Mouse (Mus musculus): ENCODE results near the gene Olfr91. TPM values are rescaled to one million over a fixed set of nuclear protein-coding genes. Genes with fewer than 3 reads are reported as not detected.
"Not testable (repeated sequence)": the region's sequence is repeated elsewhere in the genome, so short reads cannot be mapped to it uniquely, and the experiment has no call there.

Olfr91 gene
- not detected for total RNA-seq (2021)
- long read RNA-seq, experiment 1 = 0 reads
- long read RNA-seq, experiment 2 = 0 reads

DNA sequence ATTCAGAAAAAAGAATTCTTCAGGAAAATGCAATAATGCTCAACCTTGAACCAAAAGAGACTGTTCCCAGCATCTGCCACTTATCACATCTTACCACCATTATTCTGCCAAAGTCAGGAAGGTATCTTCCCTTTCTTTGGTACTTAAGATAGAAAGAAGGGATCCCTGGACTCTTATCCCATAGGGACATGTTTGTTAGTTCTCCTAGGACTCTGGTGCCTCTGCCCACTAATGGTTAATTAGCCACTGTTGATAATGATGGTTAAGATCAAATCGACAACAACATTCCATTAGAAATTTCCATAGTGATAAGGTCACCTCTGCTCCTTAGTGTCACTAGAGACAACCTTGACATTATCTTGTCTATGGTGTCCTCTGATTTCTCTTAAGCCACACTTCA, at the start of gene Olfr91:
Gene Olfr91 (minus strand): TSS at position 101 of the 400 bp plus-strand sequence.
- intact Hi-C loops (cut with DNase I) = no loop called here
- no peak for DNase-seq (ENCODE audit: low spot score in 2 of 2)

DNA sequence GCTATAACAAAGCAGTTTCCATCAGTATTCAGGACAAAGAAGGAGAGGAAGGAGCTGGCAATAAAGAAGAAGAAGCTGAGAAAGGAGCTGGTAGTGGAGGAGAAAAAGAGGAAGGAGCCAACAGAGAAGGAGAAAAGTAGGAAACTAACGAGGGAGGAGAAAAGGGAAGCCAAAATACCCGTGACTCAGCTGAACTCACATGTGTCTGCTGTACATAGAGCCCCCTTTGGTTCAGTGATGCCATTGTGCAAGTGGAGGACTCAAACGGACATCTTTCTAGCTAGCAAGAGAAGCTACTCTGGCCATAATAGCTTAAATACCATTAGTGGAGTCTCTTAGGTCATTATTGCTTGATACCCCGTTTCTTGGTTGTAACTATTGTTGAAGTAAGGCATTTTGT, 33.3 kb upstream of the Olfr91 start:
- DNase-seq (ENCODE audit: low spot score in 2 of 2); intact Hi-C loops (cut with DNase I): not testable (repeated sequence)

DNA sequence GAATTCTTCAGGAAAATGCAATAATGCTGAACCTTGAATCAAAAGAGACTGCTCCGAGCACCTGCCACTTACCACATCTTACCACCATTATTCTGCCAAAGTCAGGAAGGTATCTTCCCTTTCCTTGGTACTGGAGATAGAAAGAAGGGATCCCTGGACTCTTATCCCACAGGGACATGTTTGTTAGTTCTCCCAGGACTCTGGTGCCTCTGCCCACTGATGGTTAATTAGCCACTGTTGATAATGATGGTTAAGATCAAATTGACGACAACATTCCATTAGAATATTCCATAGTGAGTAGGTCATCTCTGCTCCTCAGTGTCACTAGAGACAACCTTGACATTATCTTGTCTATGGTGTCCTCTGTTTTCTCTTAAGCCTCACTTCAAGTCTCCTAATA, 21.9 kb upstream of the Olfr91 start, which contains the start of gene Olfr92:
Gene Olfr92 (minus strand): TSS at position 101 of the 400 bp plus-strand sequence.
- DNase-seq (ENCODE audit: low spot score in 2 of 2) = no peak
- intact Hi-C loops (cut with DNase I) = no loop called here

DNA sequence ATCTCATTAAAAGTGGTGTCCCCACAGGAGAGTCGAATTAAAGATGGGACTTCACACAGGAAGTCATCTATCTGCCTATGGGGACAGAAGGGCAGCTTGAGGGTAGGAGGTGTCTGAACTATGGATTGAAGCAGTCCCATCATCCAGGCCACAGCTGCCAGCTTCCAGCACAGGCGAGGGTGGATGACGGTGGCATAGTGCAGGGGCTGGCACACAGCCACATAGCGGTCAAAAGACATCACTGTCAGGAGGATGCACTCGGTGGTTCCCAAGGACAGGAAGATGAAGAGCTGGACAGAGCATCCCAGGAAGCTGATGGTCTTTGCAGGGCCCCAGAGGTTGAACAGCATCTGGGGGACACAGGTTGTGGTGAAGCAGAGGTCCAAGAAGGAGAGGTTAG, 4.8 kb downstream of the Olfr91 start:
- no peak for DNase-seq (ENCODE audit: low spot score in 2 of 2)
- intact Hi-C loops (cut with DNase I) = no loop called here

DNA sequence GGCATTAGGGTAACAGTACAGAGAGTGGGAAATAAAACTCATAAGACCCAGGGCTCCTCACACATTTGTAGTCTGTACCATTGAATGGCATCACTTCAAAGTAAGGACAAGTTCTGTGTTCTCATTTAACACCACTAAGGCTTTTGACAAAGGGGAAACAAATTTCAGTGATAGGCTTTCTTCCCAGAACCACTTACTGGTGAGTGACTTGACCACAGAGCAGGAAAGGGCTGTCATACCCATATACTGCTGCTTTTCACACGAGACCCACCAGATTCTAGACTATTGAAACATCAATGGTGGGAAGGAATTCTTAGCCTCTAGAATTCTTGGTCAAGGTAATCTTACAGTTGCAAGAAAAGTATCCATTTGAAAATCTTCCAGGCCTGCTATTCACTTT, 5.9 kb downstream of the Olfr91 start:
- intact Hi-C loops (cut with DNase I) = no loop called here
- no peak for DNase-seq (ENCODE audit: low spot score in 2 of 2)

DNA sequence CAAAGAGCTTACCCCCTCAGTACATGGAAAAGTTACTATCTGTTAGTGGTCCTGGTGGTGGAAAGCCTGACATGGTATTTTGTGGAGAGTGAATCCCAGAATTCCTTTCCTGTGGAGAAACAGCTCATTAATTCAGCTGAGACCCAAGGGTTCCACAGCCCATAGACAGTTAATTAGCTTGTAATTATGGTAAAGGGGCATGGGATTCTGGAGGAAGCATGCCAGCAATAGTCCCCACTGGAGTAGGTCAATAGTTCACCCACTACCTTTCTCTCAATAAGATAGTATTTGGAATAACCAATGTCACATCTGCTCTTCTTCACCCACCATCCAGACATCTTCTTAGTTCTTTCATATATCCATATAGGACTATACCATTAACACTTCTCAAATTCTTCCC, 9.7 kb downstream of the Olfr91 start, which contains the start of gene Olfr90:
Gene Olfr90 (minus strand): TSS at position 101 of the 400 bp plus-strand sequence.
- intact Hi-C loops (cut with DNase I) = no loop called here

DNA sequence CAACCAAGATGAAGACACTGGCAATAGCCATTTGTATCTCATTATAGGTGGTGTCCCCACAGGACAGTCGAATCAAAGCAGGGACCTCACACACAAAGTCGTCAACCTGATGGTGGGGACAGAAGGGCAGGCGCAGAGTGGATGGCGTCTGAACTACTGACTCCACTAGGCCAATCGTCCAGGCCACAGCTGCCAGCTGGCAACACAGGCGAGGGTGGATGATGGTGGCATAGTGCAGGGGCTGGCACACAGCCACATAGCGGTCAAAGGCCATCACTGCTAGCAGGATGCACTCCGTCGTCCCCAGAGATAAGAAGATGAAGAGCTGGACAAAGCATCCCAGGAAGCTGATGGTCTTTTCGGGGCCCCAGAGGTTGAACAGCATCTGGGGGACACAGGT, 12.5 kb downstream of the Olfr91 start:
- peak in 1 of 2 experiments; percentile 20 for DNase-seq (ENCODE audit: low spot score in 2 of 2)

More for the DNA sequence above, 9.7 kb downstream of the Olfr91 start, which contains the start of gene Olfr90:
- DNase-seq (ENCODE audit: low spot score in 2 of 2) = no peak

DNA sequence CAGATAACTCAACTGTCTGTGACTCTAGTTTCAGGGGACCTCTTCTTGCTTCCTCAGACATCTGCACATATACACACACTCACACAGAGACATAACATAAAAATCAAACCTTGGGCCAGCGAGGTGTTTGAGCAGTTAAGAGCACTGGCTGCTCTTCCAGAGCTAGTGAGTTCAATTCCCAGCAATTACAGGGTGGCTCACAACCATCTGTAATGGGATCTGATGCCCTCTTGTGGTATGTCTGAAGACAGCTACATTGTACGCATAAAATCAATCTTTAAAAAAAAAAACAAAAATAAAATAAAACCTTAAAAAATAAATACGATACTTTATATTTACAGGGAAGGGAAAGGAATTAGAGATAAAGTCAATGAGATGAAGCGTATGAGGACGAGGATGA, 13.4 kb downstream of the Olfr91 start:
- DNase-seq (ENCODE audit: low spot score in 2 of 2) = no peak
- intact Hi-C loops (cut with DNase I) = no loop called here

More for the DNA sequence above, 12.5 kb downstream of the Olfr91 start:
- intact Hi-C loops (cut with DNase I) = no loop called here

DNA sequence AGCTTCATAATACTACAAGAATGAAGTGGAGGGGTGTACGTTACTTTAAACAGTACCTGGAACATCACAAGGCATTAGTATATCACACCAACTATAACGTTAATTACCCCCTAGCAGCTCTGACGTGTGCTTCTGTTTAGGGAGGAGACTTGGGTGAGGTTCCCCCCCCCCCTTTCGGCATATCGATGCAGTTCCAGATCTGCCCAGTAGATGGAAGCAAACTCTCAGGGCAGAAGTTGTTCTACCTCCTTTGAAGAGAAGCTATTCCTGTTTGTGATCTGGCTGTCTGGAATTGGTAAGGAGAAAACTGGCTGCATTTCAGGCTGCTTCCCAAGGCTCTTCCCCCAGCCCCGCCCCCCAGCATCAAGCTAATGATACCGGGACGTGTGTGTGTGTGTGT, 14.8 kb downstream of the Olfr91 start:
- intact Hi-C loops (cut with DNase I) = loop anchor here (1.0 kb wide), 1 partner anchor 120 kb away; no protein-coding TSS in a partner anchor
- peak; percentile 72 to 78 for DNase-seq (ENCODE audit: low spot score in 2 of 2)

DNA sequence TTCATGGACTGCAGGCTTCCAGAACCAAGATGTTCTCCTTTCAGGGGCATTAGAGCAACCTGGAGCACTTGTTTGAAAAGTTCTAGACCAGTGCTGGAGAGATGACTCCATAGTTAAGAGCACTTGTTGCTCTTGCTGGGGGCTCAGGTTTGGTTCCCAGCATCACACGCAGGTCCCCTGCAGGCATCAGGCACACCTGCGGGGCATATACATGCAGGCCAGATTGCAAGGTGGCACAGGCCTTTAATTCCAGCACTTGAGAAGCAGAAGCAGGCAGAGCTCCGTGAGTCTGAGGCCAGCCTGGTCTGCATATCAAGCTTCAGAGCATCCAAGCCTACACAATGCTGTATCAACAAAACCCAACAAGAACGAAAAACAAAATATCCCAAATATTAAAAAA, 16.4 kb downstream of the Olfr91 start:
- intact Hi-C loops (cut with DNase I) = no loop called here
- DNase-seq (ENCODE audit: low spot score in 2 of 2) = no peak

DNA sequence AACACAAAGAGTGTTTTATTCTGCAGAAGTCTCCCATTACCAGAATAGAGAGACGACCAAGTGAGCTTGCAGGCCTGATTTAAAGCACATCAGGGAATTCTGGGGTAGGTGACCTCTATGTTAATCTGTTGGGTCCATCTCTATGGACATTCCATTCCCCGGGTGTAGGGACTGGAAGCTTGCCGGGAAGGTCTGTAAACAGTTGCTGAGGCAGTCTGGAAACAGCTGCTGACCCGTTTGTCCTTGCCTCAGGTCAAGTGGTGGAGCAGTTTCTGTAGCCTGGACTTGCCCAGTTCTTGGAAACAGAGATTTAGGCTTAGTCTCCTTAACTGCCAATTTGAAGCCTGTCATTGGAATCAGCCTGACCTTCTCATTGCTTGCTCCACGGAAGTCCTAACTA, 18.0 kb downstream of the Olfr91 start:
- DNase-seq (ENCODE audit: low spot score in 2 of 2) = peak; percentile 26 to 36
- intact Hi-C loops (cut with DNase I) = no loop called here

DNA sequence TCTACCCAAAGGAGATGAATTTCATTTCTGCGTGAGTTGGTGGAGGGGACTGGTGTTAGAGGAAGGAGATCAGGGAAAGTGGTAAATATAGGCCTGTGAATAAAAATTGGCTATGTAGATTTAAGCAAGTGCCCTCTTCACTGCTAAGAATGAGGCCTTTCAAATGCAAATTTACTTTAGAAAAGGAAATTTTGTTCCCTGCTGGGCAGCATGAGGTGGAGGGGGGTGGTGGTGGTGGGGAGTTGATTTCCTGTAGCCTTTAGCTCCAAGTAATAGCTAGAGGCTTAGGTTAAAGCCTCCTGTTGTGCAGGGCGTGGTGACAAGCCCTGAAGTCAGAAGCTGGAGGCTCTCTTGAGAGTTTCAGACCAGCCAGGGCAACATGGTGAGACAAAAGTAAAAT, 19.1 kb downstream of the Olfr91 start:
- no peak for DNase-seq (ENCODE audit: low spot score in 2 of 2)

DNA sequence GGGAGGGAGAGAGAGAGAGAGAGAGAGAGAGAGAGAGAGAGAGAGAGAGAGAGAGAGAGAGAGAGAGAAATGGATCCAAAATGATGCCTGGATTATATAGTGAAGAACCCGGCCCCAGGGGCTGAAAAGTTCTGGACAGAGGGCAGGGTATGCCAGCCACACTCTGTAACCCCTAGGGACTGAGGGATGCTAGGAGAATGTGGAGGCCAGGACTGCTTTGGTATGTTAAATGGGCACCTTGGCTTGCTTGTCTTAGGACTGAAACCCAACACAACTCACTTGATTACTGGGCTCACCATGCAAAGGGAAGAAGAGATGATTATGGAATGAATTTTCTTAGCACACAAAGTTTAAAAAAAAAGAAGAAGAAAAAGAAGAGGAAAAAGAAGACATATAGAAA, 19.9 kb downstream of the Olfr91 start:
- intact Hi-C loops (cut with DNase I) = loop anchor here (2.0 kb wide), 1 partner anchor 27 kb away; no protein-coding TSS in a partner anchor
- peak in 1 of 2 experiments; percentile 15 for DNase-seq (ENCODE audit: low spot score in 2 of 2)

More for the DNA sequence above, 19.1 kb downstream of the Olfr91 start:
- intact Hi-C loops (cut with DNase I) = loop anchor here (2.0 kb wide), 1 partner anchor 28 kb away; no protein-coding TSS in a partner anchor

DNA sequence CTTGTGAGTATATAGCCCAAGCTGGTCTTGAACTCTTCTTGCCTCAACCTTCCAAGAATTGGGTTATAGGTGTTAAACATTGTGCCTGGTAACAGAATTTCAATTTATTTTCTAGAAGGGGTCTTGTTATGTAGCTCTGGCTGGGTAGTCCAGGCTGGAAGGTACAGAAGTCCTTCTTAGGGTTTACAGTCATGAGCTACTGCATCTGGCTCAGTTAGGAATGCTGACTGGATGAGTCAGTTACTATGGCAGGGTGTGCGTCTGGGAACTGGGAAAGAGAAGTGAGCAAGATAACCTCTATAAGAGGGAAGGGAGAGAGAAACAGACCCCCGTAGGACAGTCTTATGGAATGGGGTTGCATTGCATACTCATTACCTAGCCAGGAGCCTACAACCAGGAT, 22.3 kb downstream of the Olfr91 start:
- no peak for DNase-seq (ENCODE audit: low spot score in 2 of 2)
- intact Hi-C loops (cut with DNase I) = no loop called here

DNA sequence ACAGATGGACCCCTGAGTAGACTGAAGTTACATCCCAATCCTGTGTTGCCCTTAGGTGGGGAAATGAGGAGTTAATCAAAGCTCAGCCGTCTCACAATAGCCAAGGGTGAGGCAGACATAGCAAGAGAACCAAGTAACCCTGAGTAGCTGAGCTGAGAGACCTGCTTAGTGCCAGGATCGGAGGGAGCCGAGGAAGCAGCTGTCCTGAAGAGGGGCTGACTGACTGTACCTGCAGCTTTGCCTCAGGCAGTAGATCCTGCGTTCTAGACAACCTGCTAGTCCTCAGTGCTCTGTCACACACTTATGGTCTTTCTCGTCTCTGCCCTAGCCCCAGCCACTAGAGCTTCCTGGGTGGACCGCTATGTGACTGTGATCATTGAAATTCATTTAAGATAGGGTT, 22.9 kb downstream of the Olfr91 start:
- DNase-seq (ENCODE audit: low spot score in 2 of 2) = no peak
- intact Hi-C loops (cut with DNase I) = no loop called here

DNA sequence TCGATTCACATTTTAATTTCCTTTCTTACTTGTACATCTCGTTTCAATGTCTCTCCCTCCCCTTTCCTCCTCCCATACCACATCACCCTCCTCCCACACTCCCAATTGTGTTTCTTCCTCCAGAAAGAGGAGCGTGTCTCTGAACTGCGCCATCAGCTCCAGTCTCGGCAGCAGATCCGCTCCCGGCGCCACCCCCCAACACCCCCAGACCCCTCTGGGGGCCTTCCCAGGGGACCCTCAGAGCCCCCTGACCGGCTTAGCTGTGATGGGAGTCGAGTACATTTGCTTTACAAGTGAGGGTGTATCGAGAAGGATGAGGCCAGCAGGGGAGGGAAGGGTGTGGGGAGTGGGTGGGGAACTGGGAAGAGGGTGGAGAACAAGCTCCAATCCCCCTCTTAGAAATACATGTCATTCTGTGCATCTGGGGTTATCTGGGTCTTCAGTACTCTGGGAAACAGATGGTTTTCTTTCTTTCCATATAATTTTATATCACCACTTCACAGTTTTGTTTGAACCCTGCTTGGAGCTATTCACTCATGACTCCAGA, 25.3 kb downstream of the Olfr91 start:
- no peak for DNase-seq (ENCODE audit: low spot score in 2 of 2)
- intact Hi-C loops (cut with DNase I) = no loop called here

DNA sequence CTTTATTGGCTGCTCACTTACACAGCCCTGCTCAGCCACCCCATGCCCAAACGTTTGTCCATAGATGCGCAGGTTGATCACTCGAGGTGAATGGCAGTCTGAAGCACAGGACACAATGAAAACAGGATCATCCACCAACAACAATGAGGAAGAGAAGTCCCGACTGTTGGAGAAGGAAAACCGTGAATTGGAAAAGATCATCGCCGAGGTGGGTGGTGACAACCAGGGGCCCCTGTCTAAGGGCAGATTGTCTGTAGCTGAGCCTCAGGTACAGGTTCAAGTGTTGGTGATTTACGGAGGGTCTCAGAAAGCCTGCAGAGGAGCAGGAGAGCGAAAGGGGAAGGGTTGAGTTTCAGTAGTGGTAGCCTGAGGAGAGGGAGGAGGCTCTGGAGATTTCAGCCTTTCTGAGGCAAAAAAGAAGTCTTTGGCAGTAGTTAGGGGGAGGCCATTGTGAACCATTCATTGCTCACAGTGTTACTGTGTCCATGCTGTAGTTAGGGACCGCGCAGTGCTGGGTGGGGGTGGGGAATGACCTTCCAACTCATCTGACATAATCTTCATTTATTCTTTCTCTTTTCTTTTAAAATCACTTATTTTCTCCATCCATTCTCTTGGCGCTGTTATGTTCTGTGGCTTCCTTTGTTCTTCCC, 25.9 kb downstream of the Olfr91 start:
- no peak for DNase-seq (ENCODE audit: low spot score in 2 of 2)
- intact Hi-C loops (cut with DNase I) = no loop called here

DNA sequence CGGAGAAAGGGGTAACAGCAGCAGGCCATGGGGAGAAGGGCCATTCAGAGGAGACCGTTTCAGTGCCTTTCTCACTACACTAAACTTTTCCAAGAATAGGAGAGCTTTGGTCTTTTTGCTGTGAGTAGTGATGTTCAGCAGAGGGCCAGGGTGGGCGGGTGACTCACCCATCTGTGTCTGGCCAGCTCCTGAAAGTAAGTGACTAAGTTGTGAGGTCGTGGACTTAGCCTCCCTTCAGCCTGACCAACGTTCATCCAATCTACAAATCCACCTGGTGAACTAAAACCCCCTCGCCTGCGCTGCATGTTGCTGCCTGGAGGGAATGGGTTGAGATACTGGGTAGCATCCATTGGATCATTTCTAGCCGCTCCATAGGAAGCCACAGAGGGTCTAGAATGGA, 28.0 kb downstream of the Olfr91 start:
- DNase-seq (ENCODE audit: low spot score in 2 of 2) = no peak
- intact Hi-C loops (cut with DNase I) = no loop called here

DNA sequence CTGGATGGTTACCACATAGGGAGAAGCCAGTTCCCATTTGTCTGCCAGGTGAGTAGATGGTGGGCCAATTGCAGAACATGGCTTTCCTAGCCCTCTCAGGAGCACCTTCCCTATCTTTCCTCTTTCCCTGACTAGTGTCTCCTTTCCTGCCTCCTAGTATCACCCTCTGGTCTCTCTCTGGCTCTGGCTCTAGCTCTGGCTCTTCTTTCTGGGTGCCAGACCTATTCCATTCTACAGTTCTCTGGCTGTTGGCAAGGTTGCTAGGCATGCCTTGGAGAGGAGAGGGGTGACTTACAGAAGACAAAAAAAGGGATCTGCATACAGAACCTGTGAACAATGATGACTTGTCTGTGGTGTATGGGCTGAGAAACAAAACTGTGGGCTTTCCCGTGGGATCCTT, 30.2 kb downstream of the Olfr91 start:
- intact Hi-C loops (cut with DNase I) = no loop called here
- no peak for DNase-seq (ENCODE audit: low spot score in 2 of 2)

DNA sequence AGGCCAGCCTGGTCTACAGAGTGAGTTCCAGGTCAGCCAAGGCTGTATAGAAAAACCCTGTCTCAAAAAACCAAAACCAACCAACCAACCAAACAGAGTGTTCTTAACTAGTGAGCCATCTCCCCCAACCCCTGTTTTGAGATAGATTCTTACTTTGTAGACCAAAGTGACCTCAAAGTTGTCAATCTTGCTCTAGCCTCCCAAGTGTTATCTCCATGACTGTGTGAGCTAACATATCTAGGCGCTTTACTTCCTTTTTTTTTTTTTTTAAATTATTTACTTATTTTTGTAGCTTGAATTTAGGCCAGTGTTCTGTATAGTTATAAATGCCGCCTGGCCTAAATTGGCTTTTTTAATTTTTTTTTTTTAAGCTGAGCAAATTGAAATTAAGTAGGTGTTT, 32.1 kb downstream of the Olfr91 start:
- intact Hi-C loops (cut with DNase I) = no loop called here
- DNase-seq (ENCODE audit: low spot score in 2 of 2) = no peak
